Mouse (Mus musculus) layer of hippocampus, adult 8-10 months (tissue): Measurements from ENCODE around the gene Pparg. TPM values are rescaled to one million over a fixed set of nuclear protein-coding genes. Genes with fewer than 3 reads are reported as not detected.

Experiments used
- DNase-seq, 2 experiments: peaks; one replicate each; pipeline ENCODE4 v3.0.0; 2022; ENCODE audit warnings: low spot score in 2 of 2
- total RNA-seq, 4 experiments: library from RNA; stranded (reverse); gene quantifications; 2 replicates each; pipeline ENCODE4 v1.2.4; 2022

Pparg gene
- total RNA-seq: 1 to 10 TPM; 1.9 to 4.5 (median 3.6) TPM

DNA sequence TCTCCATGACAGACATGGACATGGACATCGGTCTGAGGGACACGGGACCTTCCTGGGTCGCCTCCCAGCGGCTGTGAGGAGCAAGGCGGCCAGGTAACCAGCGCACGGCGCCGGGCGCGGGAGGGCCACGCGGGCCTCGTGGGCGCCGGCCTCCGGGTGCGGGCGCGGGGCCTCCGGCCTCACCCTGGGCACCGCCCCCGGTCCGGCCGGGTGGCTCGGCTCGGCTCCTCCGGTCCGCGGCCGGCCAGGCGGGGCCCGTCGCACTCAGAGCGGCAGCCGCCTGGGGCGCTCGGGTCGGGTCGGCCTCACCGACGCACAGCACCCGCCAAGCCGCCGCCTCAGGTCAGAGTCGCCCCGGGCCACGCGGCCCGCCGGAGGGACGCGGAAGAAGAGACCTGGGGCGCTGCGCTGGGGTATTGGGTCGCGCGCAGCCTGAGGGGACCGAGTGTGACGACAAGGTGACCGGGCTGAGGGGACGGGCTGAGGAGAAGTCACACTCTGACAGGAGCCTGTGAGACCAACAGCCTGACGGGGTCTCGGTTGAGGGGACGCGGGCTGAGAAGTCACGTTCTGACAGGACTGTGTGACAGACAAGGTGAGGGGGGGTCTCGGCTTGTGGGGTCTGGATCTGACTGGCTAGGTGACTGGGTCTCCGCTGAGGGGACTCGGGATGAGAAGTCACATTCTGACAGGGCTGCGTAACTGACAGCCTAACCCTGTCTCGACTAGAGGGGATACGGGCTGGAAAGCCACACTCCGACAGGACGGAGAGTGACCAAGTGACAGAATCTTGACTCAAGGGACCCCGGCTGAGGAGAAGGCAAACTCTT is at the start of gene Pparg:
Pparg (plus strand) TSS at position 176 of the 830 bp plus-strand sequence.
- DNase-seq: peak in 1 of 2 experiments; percentile 12

GRCm38 (mm10) chr6:115312780-115313179 is 48.0 kb upstream of the Pparg start:
- no peak for DNase-seq

DNA sequence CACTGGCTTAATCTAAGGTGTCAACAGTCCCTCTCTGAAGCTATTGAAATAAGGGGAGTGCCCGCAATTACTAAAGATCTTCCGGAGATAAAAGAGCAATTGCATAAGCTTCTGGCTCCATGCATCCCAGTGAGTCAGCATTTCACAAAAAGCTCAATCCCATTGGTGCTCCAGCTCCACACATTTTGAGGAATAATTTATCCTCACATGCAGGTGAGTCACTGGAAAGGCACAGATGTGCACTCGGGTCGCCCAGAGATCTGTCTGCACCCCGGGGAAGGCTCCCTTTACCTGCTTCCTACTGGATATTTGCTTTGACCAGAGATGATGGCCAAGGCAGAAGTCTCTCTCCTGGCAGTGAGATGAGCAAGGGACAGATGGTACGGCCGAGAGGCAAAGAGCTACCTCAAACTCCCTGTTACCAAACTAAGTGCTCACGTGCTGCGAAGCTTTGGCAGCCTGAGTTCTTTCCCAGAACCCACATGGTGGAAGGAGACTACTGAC is 47.5 kb upstream of the Pparg start:
- DNase-seq: peak; percentile 33 to 39

DNA sequence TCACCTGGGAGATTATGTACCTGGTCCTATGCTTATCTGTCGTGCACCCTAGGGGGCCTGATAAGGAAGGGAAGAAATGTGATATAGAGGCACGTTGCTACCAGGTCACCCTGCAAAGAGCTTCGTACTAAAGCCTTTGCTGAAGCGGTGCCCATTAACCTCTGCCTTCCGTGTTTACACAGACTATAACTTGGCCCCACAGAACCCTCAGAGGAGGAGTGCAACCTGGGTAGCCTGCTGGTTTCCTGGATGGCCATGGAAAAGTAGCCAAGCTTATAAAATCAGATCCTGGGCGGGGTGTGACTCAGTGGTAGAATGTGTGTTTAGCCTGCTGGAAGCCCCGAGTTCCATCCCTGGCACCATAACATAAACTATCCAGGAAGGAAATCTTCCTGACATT is 46.8 kb upstream of the Pparg start:
- DNase-seq: no peak

DNA sequence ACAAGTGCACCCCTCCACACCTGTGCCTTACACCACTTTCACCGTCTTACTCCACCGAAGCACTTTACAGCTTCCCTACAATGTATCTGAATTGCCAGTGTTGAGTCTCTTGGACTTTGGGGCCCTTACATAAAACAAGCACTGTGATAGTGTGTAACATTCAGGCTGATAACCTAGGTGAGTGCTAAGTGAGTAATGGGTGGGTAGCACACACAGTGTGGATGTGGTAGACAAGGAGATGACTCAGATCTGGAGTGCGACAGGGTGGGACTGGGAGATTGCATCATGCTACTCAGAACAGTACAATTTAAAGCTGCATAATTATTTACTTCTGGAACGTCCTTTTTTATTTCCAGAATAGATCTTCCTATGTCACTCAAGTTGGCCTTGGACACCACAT is 45.0 kb upstream of the Pparg start:
- no peak for DNase-seq

GRCm38 (mm10) chr6:115316811-115317221 is 43.9 kb upstream of the Pparg start:
- no peak for DNase-seq

- DNase-seq: no peak
Observed at GRCm38 (mm10) chr6:115318811-115319210, 41.9 kb upstream of the Pparg start.

GRCm38 (mm10) chr6:115319686-115320085 is 41.1 kb upstream of the Pparg start:
- no peak for DNase-seq

- DNase-seq: no peak
Observed at GRCm38 (mm10) chr6:115320927-115321714, 39.6 kb upstream of the Pparg start.

DNA sequence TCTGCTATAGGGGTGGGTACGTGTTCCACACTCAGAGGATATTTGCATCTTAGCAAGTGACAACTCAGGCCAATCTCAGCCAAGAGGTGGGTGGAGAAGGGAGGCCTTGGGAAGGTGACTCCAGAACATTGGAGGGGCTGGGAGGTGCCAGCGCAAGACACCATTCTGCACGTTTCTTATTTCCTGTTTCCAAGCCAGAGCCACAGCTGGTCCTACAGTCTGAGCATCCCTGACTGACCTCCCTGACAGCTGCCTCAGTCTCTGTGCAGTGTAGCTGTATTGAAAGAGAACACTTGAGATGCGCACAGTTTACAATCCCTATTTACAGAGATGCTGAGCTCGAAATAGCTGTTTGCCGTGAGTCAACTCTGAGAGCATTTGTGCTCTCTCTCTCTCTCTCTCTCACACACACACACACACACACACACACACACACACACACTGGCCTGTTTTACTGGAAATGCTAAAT is 38.8 kb upstream of the Pparg start:
- peak in 1 of 2 experiments; percentile 9 for DNase-seq

- no peak for DNase-seq
Observed at GRCm38 (mm10) chr6:115322956-115323355, 37.8 kb upstream of the Pparg start.

- DNase-seq: no peak
Observed at GRCm38 (mm10) chr6:115330964-115331363, 29.8 kb upstream of the Pparg start.

- DNase-seq: no peak
Observed at GRCm38 (mm10) chr6:115333099-115333694, 27.6 kb upstream of the Pparg start.

- no peak for DNase-seq
Observed at GRCm38 (mm10) chr6:115335536-115335935, 25.2 kb upstream of the Pparg start.

DNA sequence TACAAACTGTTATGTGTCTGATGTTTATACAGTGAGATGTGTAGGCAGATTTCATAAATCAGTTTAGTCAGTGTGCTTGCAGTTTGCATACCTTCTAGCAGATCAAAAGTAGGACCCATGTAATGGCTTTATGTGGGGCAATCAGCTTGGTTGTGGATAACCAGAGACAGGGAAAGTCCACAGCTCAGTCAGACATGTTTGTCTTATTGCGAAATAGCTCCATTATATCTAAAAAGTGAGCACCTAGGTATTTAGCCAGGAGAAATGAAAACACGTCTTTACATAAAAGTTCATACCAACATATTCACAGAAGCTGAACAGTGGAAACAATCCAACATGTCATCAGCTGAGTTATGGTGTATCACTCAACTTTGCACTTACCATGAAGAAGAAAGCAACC is 20.7 kb upstream of the Pparg start:
- DNase-seq: no peak

GRCm38 (mm10) chr6:115343096-115343495 is 17.7 kb upstream of the Pparg start:
- DNase-seq: no peak

DNA sequence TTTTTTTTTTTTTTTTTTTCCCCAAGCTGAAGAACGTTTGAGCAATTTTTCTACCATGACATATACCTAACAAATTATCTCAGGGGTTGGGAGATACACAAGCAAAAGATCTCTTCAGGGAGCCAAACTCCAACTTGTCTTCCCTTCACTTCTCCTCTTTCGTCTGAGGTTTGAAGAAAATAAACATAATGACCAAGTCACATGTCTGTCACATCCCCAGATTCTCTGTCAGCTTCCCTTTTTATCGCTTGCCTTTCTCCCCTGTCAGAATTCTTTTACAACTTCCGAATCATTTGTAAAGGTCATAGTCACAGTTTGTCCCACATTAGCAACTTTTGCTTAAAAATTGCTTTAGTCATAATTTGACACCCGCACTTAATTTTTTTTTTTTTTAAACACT is 17.2 kb upstream of the Pparg start:
- DNase-seq: no peak

GRCm38 (mm10) chr6:115344101-115344500 is 16.6 kb upstream of the Pparg start:
- DNase-seq: no peak

DNA sequence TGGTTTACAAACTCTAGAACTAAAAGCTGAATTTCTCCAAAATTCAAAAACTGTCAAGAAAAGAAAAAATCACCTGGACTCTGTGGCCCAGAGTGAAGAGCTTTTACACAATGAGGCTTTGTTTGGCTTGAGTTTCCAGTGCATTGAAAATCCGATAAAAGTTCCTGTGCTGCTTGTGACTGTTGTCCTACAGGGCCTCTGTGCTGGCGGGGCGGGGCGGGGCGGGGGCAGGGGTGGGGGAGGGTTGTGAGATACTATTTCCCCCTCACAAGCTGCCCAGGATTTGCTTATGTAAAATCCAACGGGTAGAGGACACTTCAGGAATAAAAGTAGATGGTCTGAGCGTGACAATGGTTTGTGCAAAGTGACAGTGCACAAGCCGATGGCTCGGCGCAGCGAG is 16.2 kb upstream of the Pparg start:
- no peak for DNase-seq

DNA sequence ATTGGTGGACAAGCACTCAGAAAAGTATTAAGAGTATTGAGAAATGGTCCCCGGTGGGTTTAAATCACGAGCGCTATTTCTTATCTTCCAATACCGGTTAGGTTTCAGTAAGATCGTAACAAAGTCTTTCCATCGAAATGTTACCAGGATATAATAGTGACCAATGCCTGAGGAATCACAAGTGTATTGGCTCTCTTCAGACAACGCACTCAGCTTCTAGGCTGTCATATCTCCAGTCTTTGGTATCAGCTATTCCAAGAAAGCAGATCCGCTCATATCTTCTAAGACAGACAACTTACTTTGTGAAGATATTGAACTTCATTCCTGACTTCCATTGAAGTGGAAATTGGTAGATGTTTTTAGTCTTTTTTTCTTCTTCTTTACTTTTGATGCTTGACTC is 15.7 kb upstream of the Pparg start:
- no peak for DNase-seq

- DNase-seq: no peak
Observed at GRCm38 (mm10) chr6:115349641-115350464, 10.9 kb upstream of the Pparg start.
